Mouse (Mus musculus) erythroblast, embryonic 14.5 days (primary cell): ENCODE measurements around the gene Itsn1.

Experiments
- GATA1 ChIP-seq: IDR thresholded peaks from 2 replicates; pipeline ENCODE4 v1.6.1; 2012; ENCODE audit warnings: low read length, inconsistent platforms, mixed read lengths
- TAL1 ChIP-seq: IDR thresholded peaks from 3 replicates; pipeline ENCODE4 v1.6.1; 2012; ENCODE audit warnings: low read length, inconsistent platforms, mixed read lengths

GRCm38 (mm10) chr16:91833558-91833957, 104.5 kb downstream of the Itsn1 start:
- TF ChIP-seq GATA1: no peak
- TF ChIP-seq TAL1: no peak
